Mouse (Mus musculus) T-helper 2 cell (primary cell): Measurements from ENCODE around the gene Cdipt.

Source experiments
- in situ Hi-C: fragments of 300-600 bp; cut with MboI, MseI; formaldehyde crosslinking; loops from one replicate; pipeline ENCODE4 v1.15.1; 2025; ENCODE audit warnings: high pct_unique_total_duplicates

The Cdipt gene

DNA sequence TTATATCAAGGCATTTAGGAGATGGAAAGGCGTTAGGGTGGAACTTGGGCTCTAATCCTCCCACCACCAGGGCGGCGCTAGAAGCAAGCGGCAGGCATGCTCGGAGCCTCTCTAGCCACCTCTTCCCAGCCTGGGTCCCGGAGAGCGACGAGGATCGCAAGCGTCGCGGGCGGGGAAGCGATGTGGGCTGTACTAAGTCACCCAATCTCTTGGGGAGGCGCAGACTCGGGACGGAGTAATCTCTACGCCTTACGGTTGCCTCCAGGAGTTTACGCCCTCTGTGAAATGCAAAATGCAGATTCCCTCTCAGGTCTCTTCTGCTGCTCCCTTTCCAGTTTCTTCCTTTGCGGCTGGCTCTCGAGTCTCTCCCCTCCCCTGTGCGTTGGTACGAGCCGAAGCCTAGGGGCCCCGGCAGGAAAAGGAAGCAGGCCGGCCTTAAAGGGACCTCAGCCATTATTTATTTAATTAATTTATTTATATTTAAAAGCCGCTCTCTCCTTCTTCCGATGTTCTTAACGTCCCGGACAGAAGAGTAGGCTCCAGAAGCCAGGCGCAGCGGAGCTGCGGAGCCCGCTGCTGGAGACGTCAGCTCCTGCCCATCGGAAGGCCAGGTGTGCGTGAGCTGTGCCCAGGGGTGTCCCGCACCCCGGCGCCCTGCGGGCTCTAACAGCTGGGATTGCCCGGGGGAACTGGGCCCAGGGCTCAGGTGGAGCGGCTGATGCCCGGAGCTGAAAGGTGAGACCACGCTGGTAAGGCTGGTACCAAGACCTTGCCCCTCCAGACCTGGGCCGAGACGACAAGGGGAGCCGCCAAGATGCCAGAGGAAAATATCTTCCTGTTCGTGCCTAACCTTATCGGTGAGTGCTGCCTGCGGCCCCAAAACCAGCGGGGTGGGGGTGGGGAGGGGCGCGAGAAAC, 494 bp downstream of the Cdipt start, which contains the start of gene Cdiptos:
Gene Cdiptos, minus strand, starts transcription at position 149 of the 917 bp plus-strand sequence.
- in situ Hi-C loops: no loop called here

DNA sequence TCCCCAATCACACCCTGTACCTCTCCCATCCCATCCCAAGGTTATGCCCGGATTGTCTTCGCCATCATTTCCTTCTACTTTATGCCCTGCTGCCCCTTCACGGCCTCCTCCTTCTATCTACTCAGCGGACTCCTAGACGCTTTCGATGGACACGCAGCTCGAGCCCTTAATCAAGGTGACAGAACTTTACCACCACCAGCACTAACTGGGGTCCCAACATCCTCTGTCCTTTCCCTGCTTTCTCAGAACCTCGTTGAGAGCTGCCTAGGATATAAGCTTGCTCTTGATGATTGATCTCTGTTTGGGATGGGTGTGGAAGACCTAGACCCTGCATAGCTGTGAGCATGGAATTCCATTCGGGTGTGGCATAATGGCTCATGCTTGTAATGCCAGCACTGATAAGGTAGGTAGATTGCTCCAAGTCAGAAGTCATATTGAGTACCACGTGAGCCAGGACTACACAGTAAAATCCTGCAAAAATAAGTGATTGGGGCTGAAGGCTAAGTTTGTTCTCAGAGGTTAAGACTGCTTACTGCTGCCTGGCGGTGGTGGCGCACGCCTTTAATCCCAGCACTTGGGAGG, 1.3 kb downstream of the Cdipt start:
- in situ Hi-C loops: no loop called here

DNA sequence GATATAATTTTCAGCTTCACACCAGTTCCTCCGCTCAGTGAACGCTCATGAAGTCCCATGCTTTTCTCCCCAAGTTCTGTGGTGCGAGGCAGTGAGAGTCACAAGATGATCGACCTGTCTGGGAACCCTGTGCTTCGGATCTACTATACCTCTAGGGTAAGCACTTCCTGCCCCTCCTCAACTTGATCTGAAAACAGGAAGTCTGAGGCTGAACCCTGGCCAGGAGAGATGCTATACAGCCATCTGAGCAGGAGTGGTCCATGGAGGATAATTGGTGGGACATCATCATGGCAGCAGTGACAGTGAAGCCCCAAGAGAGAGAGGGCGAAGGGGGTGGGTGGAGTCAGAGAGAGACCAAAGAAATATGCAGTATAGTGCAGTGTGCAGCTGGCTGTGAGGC, 3.1 kb downstream of the Cdipt start:
- in situ Hi-C loops: no loop called here

DNA sequence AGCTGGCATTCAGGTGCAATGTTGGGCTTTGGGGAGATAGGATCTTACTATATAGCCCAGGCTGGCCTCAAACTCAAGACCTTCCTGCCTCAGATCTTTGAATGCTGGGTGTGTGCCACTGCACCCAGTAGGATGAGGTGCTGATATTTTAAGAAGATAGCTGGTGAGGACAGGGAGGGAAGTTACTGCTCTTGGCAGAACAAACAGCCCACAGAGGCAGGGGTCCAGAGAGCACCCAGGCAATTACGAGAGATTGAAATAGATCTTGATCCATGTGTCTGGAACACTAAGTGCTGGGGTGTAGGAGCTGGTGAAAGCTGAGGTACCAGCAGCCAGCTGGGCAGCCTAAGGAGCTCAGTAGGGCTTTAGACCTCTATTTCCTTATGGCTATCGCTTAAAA, 5.9 kb downstream of the Cdipt start:
- in situ Hi-C loops: no loop called here

DNA sequence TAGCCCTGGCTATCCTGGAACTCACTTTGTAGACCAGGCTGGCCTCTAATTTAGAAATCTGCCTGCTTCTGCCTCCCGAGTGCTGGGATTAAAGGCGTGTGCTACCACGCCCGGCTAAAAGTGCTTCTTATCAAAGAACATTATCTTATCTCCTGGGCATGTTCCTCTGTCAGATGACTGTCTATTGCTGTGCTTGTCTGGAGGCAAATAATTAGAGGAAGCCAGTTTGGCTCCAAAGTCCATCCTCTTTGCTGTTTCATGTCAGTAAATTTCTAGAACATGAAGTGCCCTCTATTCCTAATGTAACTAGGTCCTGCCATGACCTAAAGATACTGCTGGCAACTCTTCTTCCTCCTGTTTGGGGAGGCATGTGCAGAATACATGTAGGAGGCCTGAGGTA, 6.3 kb downstream of the Cdipt start:
- in situ Hi-C loops: no loop called here

DNA sequence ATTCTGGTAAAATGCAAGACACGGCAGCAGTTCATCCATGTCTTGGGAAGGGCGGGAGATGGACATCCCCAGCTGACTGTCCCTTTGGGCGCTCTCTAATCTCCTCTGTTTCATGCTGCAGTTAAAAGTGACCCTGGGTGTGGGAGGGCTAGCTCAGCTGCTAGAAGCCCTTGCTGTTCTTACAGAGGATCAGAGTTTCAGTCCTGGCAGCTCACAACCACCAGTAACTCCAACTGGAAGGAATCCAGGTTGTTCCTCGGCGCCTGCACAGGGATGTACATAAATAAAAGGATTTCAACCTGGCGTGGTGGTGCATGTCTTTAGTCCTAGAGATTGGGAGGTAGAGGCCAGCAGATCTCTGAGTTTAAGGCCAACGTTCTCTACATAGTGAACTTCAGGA, 7.4 kb downstream of the Cdipt start:
- in situ Hi-C loops: no loop called here

DNA sequence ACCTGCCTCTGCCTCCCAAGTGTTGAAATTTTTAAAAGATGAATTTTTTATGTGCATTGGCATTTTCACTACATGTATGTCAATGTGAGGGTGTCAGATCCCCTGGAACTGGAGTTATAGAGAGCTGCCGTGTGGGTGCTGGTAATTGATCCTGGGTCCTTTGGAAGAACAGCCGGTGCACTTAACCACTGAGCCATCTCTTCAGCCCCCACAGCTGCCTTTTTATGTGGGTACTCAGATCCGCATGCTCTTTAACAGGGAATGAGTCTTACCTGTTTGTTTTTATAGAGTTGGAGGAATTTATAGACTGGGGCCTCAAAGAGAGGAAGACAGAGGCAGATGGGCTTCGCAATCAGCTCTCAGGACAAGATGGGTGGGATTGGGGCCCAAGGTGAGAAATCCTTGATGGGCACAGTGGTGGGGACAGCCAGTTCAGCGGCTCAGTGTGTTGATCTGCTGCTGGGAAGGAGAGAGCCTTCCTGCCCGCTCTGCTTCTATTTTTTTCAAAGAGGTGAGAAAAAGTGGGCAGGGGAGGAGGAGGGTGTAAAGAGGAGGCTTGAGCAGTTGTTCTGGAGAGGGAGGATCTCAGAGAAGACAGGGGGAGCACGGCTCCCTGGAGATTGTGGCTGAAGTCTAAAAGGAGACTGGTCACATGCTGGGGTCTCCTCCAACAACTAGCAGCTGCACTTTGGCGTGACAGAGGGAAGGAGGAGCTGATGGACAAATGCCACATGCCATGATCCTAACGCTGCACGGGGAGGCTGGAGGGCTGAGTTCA, 9.1 kb downstream of the Cdipt start:
- in situ Hi-C loops: no loop called here

DNA sequence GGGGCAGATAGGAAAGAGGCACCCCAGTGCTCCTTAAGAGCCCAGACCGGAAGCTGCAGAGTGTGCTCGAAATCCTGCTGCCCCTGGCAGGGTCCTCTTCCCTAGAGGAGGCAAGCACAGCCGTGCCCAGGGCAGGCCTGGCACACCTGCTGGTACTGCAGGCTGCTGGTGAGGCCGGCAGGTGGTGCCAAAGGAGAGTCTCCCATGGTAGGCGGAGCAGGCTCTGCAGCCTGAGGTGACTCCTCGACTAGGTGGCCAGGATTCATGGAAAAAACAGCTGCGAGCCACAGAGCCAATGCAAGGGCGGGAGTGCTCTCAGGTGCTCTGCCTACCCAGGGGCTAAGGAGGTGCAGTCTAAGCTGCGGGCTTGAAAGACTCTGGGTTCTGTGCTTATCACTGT, 10.6 kb downstream of the Cdipt start:
- in situ Hi-C loops: no loop called here

DNA sequence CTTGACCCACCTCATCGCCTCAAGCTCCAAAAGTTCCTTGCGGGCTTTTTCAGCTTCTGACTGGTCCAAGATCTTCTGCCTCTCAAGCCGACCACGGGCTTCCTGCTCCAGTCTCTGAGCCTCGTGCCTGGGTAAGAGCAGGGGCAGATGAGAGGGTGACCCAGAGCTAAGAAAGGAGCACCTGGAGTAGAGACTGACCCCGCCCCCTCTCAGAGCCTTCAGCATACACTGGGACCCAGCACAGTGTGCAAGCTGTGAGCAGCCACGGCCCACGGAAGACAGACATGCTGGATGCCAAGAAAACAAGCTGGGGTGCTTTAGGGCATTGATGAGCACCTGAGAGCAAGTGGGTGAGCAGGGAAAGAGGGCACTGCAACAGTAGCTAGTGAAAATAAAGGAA, 13.1 kb downstream of the Cdipt start:
- in situ Hi-C loops: no loop called here

DNA sequence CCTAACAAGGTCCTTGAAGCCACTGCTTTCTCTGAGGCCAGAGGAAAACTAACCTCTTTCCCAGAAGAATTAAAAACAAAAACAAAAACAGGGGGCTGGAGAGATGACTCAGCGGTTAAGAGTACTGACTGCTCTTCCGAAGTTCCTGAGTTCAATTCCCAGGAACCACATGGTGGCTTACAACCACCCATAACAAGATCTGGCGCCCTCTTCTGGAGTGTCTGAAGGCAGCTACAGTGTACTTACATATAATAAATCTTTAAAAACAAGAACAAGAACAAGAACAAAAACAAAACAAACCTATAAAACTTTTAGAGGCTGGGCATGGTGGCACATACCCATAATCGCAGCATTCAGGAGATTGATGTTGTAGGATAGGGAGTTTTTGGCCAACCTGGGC, 20.7 kb downstream of the Cdipt start:
- in situ Hi-C loops: loop anchor here (10.0 kb wide), 1 partner anchor 698 kb away; no protein-coding TSS in a partner anchor

DNA sequence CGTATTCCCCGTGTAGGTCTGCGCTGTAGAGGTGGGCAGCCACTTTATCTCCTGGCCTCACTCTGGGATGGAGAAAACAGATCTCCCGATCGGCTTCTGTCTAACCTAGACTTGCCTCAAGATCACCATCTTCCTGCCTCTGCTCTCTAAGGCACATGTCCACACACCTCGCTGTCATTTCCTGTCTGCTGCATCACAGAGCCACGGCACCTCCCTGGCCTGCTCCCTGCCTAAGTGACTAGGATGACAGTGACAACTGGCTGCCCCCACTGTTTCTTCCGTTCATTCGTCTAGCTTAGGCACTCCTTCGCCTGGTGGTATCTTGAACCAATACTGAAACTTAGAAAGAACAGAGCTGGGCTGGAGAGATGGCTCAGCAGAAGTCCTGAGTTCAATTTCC, 23.9 kb downstream of the Cdipt start:
- in situ Hi-C loops: loop anchor here (10.0 kb wide), 1 partner anchor 695 kb away; no protein-coding TSS in a partner anchor

DNA sequence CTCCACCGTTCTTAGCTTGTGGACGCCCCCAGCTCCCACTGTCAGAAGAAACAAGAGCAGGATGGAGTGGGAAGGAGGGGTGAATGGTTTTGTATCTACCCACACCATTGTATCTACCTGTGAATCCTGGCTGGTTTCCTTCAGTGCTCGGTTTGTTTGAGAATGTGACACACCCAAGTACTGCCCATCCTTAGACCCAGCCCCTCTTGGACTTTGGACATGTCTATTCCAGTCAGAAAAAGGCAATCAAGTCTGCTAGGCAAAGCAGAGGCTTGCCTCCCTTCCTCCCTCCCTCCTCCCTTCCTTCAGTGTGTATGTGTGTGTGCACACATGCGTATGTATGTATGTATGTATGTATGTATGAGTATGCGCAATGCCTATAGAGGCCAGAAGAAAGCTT, 27.9 kb downstream of the Cdipt start:
- in situ Hi-C loops: loop anchor here (25.0 kb wide), 1 partner anchor 816 kb away; no protein-coding TSS in a partner anchor

DNA sequence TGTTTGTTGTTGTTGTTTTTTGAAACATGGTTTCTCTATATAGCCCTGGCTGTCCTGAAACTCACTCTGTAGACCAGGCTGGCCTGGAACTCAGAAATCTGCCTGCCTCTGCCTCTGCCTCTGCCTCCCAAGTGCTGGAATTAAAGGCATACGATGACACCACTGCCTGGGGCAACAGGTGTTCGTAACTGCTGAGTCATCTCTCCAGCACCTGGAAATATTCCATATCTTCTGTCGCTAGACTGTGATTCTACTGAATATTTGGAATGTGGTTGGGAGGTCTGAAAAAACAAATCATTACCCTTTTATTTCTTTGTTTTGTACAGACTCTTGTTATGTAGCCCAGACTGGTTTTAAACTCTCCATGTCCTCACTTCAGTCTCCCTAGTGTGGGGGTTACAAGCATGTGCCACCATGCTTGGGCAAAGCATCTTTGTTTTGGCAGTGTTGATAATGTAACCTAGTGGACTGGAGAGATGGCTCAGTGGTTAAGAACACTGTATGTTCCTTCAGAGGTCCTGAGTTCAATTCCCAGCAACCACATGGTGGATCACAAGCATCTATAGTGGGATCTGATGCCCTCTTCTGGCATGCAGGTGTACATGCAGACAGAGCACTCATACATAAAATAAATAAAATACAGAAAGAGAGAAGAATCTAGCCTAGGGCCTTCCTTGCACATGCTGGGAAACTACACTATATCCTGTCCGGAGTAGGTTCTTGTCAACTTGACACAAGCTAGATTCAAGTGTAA, 28.6 kb downstream of the Cdipt start:
- in situ Hi-C loops: loop anchor here (25.0 kb wide), 1 partner anchor 817 kb away; no protein-coding TSS in a partner anchor

DNA sequence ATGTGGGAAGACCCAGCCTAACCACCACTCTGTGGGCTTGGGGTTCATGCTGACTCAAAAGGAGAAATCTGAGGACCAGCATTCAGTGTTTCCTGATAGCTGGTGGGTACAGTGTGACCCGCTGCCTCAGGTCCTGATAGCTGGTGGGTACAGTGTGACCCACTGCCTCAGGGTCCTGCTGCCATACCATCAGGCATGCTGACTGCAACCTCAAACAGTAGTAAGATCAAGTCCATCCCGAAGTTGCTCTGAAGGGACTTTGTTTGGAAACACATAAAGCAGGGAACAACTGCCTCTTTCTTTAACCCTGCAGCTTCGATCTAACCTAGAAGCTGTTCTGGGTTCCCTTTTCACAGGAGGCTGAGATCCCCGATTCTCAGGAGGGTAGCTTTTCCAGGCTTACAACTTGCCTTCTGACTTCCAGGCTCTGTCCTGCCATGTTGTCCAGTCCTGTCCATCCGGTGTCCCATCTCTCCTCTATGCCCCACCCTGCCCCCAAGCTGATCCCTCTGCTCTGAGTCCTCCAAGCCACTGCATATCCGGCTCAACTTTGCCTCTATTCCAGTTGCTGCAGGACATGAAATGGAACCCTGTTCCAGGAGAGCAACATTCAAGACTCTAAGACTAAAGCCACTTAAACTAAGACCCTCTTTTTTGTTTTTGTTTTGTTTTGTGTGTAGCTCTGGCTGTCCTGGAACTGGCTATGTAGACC, 31.8 kb downstream of the Cdipt start:
- in situ Hi-C loops: loop anchor here (25.0 kb wide), 1 partner anchor 820 kb away; no protein-coding TSS in a partner anchor

DNA sequence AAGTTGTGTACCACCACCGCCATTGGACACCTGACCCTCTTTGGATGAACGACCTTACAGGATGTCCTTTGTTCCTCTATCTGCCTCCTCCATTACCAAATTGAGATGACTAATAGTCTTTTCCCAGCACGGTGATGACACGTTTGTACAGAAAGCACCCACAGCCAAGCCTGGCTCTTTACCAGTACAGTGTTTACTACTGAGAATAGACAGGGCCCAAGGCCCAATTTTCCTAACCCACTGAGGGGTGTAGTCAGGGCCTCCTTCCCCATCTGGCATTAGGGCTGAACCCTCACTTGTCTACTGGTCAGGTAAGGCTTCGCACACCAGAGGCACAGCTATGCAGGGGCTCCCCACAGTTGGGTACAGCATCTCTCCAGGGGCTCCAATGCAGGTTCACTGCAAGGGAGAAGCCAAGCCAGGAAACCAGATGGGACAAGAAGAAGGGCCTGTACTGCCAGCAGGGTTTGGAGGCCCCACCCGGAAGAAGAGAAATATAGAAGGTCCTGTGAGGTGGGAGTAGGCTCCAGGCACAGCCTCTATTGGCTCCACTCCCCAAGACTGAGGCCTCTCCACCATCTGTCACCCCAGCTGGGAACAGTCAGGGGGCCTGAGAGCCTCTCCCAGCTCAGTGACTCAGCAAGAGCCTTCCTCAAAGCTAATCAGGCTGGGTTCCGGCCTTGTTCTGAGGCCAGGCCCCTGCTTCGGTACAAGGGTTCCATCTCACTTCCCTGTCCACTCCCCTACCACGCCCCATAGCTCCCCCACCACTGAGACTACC, 32.7 kb downstream of the Cdipt start:
- in situ Hi-C loops: loop anchor here (25.0 kb wide), 1 partner anchor 821 kb away; no protein-coding TSS in a partner anchor

DNA sequence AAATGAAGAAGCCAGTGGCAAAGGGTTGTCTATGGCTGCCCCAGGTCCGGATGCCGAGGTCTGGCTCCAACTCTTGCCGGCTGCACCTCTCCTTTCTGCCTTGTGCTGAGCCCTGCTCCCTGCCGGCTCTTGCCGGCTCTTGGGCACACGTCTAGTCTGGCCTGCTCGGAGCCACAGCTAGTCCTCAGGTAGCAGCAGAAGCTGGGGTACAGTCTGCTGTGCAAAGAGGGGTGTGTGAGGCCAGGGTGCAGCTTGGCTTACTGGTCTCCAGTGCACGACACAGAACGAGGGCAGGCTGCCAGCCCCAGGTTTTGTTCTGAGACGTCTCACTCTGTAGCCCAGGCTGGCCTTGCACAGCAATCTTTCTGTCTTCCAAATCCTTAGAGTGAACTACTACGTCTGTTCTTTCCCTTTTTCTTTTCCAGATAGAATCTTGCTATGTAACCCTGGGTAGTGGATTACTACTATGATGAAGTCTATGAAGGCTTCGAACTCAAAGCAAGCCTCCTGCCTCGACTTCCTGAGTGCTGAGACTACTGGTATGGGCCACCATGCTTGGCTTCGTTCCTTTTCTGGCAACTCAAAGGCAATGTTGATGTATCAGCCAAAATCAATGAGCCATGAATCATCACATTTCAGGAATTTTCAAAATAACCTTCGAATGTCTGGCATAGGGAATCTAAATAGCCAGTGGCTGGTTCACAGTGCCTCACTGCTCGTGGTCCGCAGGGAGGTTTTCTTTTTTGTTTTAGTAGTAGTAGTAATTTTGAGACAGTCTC, 33.8 kb downstream of the Cdipt start:
- in situ Hi-C loops: loop anchor here (25.0 kb wide), 1 partner anchor 822 kb away; no protein-coding TSS in a partner anchor

DNA sequence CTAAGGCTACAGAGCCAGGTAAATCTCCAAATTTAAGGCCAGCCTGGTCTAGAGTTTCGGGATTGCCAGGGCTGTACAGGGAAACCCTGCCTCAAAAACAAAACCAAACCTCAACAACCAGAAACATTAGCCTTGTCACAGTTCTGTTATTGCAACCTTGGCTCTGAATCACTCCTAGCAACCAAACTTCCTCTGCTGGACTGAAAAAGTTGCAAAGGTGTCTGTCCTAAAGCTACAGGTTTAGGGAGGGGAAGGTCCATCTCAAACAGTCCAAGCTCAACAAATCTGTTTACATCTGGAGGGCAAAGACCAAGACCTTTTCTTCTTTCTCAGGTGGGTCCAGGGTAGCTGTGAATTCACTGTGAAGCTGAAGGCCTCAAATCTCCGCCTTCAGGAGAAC, 35.3 kb downstream of the Cdipt start:
- in situ Hi-C loops: loop anchor here (25.0 kb wide), 1 partner anchor 824 kb away; no protein-coding TSS in a partner anchor

DNA sequence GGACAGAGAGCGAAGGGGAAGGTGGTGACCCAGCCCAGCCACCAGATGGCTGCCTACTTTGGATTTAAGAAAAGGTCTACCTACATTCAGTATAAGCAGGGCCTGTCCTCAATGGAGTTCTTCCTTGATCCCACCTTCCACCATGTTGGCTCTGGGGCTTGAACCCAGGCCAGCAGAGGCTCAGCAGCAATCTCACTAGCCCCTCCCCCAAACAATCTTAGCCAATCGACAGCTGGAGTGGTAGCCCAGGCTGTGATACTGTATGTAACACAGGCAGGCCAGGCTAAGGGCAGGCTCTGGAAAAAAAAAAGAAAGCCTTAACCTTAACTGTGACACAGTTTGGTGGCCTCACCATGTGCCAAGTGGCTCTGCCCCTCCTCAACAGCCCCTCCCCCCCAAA, 36.0 kb downstream of the Cdipt start:
- in situ Hi-C loops: loop anchor here (25.0 kb wide), 1 partner anchor 824 kb away; no protein-coding TSS in a partner anchor

DNA sequence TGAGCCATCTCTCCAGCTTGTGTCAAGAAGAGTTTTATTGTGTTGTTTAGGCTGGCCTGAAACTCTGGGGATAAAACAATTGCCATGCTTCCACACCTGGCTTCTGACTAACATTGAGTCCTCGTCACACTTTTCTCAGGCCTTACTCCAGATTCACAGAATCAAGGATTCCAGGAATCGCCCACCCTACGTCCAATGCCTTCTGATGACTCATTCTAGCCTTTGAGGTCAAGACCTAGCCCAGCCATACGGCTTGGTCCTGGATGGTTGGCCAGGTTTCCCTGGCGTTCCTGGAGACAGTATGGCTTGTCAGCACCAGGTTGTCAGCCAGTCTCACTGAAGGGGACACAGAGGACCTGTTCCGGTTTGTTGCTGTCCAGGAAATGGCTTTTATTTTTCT, 36.7 kb downstream of the Cdipt start:
- in situ Hi-C loops: loop anchor here (25.0 kb wide), 1 partner anchor 825 kb away; no protein-coding TSS in a partner anchor
